Mouse (Mus musculus) layer of hippocampus, adult 9-11 months (tissue): ENCODE measurements around the gene Arhgap35.
A peak's percentile ranks its signal among the peaks of the same experiment; 100 is the strongest.

ENCODE experiments used
- DNase-seq: peaks from one replicate; pipeline ENCODE4 v3.0.0; 2022

Arhgap35 gene

DNA sequence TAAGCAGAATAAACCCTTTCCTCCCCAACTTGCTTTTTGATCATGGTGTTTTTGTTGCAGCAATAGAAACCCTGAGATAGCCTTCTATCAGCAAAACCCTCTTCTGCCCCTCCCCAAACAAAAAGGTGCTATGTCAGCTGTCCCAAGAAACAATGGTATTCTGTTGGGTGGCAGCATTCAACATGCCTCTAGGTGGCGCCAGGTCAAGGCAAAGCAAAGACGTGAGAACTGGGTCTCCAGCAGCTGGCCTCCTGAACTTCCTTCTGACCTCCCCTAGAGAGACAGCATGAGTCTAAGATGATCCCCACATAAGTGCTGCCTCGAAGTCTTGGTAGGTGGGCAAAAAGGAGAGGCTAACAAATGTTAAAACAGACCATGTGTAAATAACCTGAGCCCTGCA, 107.5 kb downstream of the Arhgap35 start:
- no peak for DNase-seq

DNA sequence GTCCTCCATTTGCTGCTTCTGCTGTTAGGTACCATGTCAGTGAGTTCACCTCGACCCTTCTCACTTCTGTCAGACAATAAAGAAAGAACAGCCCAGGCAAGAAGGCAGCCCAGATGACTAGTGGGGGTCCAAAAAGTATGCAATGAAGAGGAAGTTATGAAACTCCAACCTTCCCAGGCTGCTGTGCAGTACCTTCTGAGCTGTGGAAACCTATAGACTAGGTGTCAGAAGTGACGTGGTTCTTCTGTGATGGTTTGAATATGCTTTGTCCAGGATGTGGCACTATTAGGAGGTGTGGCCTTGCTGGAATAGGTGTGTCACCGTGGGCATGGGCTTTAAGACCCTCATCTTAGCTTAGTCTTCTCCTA, 109.6 kb downstream of the Arhgap35 start:
- DNase-seq = no peak

DNA sequence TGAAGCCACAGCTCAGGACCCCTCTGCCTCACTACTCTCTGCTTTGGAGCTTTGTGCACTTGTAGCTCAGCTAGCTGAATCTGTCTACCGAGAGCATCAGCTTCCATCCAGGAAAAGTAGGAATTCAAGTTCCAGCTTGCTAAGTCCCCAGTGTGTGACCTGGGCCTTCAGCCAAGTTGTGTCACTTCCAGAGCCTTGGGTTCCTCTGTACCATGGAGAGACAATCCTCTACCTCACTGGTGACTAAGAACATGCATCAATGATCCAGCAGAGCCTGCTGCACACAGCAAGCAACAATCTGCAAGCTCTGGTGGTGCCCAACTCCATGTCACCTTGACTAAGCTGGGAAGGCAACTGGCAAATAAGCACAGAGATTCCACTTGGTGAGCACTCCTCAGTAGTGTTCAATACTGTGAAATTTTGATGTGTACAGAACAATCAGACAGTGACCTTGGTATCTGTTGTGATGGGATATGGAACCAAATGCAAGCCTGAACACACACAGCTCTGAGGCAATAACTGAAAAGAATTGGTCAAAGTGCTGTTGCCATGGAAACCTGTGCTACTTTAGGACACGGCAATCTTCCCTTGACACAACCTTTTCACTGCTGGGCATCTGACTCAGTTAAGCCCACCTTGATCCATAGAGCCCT, 110.1 kb downstream of the Arhgap35 start:
- DNase-seq = no peak

DNA sequence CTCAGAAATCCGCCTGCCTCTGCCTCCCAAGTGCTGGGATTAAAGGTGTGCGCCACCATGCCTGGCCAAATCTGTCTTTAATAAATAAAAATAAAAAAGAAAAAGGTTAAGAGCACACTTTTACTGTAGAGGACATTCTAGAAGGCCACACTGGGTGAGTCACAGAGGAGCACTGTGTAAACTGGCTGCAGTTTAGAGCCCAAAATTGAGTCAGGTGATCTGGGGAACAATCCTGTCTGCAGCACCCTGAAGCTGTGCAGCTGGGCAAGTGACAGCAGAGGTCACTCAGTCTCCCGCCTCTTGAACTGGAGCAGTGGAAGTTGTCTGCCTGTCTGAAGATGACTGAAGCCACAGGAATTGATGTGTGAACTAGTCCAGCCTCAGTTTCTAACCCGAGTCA, 113.2 kb downstream of the Arhgap35 start:
- no peak for DNase-seq

DNA sequence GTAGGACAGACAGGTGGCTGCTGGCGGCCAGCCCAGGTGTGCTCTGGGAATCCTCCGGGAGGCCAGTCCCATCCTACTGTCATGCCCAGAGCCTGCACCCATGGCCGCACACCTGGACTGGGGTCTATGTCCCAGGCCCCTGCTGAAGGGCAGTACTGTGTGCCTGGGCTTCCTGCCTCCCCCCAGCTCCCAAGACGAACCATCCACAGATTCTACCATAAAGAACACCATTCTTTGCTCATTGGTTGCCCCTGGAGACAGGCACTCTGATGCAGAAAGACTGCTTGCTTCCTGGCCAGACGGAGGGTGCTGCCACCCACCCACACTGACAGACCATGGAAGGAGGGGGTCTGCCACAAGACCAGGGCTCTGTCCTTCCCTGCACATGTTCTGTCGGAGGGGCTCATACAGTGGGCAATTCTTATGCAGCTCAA, 115.1 kb downstream of the Arhgap35 start:
- no peak for DNase-seq

DNA sequence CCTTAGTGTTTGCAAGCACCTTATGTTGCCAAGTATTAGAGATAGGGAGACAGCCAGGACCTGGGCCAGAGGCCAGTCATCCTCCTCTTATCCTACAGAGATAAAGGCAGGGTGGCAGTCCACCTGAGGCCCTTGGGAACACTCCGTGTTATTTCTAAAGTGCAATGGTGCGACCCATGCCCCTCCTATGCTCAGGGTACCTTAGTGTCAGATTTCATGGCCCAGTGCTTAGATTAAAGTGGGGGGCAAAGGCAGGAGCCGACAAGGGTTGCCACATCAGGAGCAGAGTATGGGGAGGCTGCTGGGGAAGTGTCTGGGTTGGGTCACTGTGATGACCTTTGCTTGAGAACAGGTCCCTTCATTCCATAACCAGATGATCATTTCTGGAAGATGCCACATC, 118.5 kb downstream of the Arhgap35 start:
- DNase-seq = no peak

DNA sequence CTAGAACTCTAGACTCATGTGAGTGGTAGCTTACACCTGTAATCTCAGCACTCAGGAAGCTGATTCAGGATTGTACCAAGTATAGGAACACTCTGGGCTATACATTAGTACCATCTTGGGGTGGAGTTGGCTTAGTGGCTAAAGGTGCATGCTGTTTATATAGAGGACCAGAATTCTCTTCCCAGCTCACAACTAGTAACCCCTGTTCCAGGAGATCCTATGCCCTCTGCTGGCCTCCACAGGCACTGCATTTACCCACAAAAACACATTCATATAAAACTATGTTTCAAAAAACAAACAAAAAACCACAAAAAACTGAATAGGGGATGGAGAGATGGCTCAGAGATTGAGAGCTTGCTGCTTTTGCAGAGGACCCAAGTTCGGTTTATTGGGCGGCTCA, 121.4 kb downstream of the Arhgap35 start:
- DNase-seq = no peak

DNA sequence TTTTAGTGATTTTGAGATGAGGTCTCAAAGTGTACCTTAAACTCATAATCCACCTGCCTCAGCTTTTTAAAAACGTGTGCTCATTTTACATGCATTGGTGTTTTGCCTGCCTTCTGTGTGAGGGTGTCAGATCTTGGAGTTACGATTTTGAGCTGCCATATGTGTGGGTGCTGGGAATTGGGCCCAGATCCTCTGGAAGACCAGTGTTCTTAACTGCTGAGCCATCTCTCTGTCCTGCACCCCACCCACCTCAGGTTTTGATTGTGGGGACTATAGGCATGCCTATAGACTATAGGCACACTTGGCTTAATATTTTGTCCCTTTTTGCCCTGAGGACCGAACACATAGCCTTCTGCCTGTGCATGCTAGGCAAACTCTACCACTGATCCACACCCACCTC, 122.6 kb downstream of the Arhgap35 start:
- DNase-seq = no peak

DNA sequence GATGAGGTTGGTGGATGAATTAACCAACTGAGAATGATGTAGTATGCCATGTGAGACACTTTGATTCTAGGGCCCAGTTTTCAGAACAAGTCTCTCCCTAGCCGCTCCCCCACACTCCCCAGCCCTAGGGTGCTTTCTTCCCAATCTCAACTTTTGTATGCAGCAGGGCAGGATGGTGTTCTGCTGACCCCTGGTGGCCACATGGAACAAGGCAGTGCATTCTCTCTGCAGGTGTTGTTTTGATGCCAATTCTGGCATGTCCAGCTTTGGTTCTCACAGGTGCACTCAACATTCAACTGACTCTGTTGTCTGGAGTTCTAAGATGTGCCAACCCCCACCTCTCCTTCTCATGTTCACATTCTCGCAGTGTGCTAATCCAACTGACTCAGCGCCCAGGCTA, 123.0 kb downstream of the Arhgap35 start:
- peak; percentile 45 for DNase-seq

DNA sequence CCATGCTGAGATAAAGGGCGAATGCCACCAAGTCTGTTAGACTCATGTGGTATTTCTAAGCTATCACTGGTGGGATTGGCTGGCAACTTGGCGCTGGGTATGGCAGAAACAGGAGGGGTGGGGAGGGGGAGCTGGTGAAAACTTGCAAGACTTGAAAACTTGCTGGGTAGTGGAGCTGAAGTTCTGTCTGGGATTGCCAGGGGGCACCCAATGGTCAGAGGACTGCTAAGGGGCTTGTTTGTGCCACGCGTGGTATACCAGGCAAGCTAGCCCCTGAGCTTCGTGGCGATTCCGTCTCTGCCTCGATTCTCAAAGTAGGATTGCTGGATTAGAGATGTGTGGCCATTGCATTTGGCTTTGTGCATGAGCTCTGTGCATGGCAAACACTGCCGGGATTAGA, 124.8 kb downstream of the Arhgap35 start:
- DNase-seq = no peak

DNA sequence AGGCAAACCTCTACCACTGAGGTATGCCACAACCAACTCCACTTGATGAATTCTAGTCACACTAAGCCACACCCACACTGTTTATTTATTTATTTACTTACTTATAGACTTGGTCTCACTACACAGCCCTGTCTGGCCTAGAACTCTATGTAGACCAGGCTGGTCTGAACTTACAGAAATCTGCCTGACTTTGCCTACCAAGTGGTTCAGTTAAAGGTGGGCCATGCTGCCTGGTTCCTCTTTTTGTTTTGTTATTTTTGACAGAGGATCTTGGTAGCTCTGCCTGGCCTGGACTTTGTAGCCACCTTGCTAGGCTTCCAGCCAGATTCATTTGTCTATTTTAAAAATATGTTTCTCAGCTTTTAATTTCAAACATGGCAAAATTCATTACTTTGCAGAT, 126.0 kb downstream of the Arhgap35 start:
- DNase-seq = no peak

DNA sequence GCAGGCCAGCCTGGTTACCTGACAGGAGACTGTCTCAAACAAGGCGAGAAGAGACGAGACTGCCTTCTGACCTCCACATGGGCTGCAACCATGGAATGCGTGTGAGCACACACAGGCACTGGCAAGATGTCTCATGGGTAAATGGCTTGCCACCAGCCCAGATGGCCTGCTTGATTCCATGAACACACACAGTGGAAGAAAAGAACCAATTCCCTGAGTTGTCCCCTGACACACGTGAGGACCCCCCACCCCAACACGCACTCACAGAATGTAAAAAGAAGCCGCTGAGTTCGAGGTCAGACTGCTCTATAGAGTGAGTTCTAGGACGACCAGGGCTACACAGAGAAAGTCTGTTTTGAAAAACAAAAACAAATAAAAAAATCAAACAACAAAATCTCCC, 137.2 kb downstream of the Arhgap35 start, which contains the start of gene Npas1:
TSS of gene Npas1 (minus strand) at position 101 of the 400 bp plus-strand sequence.
- DNase-seq = no peak

DNA sequence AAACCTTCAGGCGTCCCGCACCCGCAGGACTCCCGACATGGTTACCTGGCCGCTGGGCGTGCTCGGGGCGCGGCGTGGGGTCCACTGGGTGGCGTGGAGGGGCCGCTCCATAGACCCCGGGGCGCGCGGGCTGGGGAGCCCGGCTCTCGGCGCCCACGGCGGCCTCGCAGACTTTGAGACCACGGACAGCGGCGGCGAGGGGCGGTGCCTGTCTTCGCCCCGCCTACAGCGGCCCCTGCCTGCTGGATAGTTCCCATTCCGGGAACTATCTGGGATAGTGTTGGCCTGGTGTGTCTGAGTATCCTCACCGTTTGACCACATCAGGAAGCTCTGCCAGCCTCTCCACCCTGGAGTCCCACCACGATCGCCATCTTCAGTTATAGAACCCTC, 138.2 kb downstream of the Arhgap35 start:
- DNase-seq = no peak

DNA sequence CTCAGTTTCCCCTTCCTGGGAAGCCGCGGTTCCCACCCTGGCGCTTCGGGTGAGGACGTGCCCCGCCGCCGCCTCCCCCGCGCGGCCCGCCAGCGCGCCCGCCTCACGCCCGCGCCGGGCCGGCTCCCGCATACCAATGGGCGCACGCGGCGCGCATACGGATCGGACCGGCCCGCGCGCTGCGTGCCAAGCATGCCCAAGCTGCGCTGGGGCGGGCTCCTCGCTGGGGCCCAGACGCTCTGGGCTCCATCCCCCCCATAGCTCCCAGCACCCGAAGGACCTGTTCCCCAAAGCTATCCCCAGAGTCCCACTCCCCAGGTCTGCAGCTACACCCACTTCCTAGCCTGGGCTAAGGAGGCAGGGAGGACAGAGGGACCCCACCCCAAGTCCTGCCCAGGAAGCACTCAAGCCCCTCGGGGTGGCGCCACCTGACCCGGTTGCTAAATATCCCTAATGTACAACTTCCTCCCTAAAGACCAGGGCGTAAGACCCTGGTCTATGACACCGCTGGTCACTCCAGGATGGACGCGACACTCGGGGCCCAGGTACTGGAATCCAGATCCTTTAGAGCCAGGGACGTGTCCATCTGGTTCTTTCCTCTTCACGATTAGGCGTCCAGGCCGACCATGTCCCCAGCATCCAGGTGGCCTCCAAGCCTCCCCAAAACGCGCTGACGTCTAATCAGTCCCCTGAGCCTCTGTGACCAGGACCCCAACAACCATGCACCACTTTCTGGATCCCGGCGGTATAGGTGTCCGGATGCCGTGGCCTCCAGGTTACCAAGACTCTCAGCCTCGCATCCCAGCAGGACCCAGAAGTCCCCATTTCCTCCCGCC, 138.8 kb downstream of the Arhgap35 start:
- no peak for DNase-seq

DNA sequence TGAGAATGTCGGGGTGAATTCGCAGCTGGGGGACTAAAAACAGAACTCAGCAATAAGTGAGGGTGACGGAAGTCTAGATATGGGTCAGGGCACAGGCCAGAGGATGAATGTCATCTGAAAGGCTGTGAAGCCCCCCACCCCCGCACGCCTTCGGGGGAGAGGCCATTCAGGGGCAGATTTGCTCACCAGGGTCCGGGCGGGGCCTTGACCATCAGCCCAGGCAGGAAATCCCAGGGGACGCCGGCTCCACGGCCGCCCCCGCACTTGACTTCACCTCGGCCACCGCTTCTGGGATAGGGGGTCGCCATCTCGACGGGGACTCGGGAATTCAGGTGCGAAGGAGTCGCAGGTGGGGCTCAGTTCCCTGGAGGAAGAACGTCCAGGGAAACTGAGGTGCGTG, 139.5 kb downstream of the Arhgap35 start:
- no peak for DNase-seq

DNA sequence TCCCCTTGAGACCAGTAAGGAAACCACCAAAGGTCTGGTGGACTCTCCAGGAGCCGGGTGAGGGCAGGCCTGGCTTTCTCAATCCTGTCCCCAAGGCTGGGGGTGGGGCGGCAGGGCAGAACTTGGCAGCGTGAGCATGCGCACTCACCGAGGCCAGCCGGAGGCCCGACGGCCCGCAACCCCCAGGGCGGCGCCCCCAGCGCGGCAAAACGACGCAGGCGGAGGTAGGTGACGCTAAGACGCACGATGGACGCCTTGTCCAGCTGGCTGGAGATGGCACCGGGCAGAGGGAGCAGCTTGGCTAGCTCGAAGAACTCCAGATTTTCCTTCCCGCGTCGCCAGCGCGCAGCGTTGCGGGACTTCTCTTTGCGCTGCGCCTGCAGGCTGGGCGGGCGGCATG, 140.3 kb downstream of the Arhgap35 start:
- DNase-seq = no peak

DNA sequence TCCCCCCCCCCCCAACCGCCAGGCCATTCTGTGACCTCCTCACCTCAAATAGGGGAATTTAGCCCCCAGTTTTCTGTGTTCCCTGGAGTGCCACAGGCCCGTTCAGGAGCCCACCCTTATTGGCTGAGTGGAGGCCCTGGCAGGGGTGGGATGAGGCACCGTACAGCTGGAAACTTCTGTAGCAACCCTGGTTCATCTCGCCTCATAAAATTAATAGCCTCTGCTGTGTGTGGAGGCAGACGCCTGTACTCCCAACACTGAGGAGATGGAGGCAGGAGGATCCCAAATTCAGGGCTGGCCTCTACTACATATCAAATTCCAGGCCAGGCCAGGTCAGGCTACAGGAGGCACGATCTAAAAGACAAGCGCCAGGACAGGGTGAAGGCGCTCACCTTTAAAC, 140.9 kb downstream of the Arhgap35 start:
- DNase-seq = no peak

DNA sequence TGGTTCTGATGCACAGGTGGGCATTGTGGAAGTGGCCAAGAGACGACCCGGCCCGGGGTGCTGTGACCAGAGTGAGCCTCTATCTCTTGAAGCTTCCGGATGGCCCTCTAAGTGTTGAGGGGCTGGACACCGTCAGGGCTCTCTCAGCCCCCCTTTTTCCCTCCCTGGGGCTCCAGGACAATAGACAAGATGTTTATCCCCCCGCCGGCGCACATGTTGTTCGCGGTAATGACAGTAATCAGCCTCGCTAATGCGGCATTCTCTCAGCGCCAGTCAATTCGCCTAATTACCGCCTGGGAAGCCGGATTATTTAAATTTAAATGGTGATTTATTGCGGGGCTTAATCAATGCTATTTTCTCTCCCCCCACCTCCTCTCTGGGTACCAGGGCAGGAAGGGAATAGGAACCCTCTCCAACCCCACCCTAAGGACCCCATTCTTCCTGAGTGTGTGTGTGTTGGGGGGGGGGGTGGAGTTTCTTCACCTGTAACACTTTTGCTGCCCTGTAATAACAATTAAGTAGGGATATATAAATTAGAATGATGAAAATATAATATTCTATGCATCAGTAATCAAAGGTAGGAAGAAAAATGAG, 142.6 kb downstream of the Arhgap35 start:
- DNase-seq = no peak

DNA sequence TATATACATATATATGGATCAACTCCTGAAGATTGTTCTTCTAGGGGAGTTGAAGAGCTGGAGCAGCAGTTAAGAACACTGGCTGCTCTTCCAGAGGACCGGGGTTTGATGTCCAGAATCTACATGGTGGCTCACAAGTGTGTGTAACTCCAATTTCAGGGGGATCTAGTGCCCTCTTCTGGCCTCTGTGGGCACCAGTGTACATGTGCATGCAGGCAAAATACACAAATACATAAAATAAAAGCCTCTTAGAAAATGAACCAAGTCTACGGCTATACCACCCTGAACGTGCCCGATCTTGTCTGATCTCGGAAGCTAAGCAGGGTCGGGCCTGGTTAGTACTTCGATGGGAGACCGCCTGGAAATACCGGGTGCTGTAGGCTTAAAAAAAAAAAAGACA, 143.2 kb downstream of the Arhgap35 start:
- no peak for DNase-seq

DNA sequence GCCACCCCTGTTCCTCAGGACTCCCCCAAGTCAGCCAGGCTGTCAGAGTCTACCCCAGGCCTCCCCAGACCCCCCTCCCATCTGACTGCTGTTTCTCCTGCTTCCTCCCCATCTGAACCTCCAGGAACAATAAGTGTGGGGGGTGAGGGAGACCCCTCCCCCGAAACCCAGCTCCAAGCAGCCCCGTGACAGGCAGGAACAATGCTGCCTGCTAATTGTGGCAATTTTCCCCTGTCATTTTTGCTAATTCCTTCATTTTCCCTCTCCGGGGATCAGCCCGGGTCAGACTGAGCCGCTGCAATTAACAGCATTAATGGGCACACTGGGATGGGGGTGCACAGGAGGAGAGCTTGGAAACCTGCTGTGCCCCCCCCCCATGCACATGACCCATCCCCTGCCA, 146.7 kb downstream of the Arhgap35 start:
- DNase-seq = no peak

DNA sequence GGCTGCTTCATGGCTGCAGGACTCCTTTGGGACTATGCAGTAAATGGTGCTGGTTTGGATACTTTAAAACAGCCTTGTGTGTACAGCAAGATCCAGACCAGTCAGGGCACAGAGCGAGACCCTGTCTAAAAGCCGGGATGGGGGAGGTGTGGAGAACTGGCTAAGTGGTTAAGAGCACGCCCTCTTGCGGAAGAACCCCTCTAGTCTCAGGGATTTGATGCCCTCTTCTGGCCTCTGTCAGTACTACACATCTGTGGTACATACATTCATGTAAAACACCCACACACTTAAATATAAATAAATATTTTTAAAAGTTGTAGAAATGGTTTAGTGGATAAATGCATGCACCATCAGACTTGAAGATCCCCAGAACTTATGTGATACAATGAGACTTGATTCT, 148.2 kb downstream of the Arhgap35 start:
- no peak for DNase-seq

DNA sequence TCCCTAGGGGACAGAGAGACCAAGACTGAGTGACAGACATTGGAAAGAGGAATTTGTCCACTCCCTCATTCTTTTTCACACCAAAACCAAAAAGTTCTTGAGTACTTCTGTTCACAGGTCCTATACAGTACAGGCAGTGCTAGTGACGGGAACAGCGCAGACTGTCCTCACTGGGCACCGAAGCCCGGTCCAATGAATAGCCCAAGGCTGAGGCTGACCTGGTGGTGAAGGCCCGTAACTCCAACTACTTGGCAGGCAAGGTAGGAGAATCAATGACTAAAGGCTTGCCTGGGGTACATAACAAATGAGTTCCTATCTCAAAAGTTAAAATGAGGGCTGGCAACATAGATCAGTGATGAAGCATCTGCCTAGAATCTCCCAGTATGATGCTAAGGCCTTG, 149.2 kb downstream of the Arhgap35 start:
- no peak for DNase-seq

DNA sequence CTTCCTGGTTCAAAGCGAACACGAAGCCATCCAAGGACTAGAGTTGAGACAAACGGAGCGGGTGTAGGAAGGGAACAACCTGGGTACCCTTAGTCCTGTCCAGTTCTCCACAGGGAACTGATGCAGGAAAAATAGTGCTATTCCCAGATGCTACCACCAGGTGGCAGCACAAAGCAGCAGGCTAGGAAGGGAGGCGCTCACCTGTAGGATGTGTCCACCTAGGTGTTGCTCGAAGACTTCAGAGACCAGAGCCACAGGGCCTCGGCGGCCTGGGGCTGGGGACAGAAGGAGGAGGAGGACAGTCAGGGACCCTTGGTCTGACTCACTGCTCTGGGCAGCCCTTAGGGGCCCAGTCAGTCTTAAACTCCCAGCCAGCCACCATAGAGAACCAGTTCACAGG, 149.6 kb downstream of the Arhgap35 start:
- DNase-seq = peak; percentile 25

DNA sequence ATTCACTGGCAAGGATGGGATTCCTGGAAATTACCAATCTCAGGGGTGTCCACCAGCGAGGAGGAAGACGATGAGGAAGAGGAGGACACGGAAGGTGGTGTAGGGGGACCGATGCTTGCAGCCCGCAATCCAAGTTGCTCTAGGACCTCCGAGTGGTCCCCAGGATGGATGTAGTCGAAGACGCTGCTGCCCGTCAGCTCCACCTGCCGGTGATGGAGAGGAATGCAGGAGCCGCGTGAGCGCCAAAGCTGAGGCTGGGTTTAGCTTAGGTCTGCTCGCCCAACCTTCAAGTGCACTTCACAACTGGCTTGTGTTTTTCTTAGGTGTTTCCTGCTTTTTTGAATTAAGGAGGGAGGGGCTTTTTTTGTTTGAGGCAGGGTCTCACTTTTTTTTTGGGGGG, 151.6 kb downstream of the Arhgap35 start:
- DNase-seq = peak; percentile 56
